Mouse (Mus musculus) heart, postnatal 10 days (tissue): ENCODE results near the gene Lpcat2. TPM values are rescaled to one million over a fixed set of nuclear protein-coding genes. Genes with fewer than 3 reads are reported as not detected.

Experiments used
- DNase-seq, 2 experiments: peaks; one replicate each; pipeline ENCODE4 v3.0.0; 2021
- intact Hi-C: fragments of 180-260 bp; cut with DNase I; formaldehyde crosslinking; loops from one replicate; pipeline ENCODE4 v1.15.1; 2025
- microRNA-seq, 2 experiments: library from miRNA; unstranded; fragments of <30 nt; microRNA quantifications; one replicate each; pipeline ENCODE4 v1.2.0; 2022
- total RNA-seq, 2 experiments: library from RNA; stranded (reverse); gene quantifications; 2 replicates each; pipeline ENCODE4 v1.2.3; 2021

Lpcat2 gene
- total RNA-seq, 2 experiments from 2014 or later = 1.9 to 2.5 TPM

GRCm38 (mm10) chr8:92903488-92904135 lies 48.5 kb downstream of the Lpcat2 start:
- intact Hi-C loops = no loop called here
- peak in 1 of 2 experiments; percentile 10 for DNase-seq

- no peak for DNase-seq
- intact Hi-C loops = no loop called here
Measured at GRCm38 (mm10) chr8:92906553-92906952, 51.4 kb downstream of the Lpcat2 start.

- intact Hi-C loops = no loop called here
- no peak for DNase-seq
Measured at GRCm38 (mm10) chr8:92908448-92908847, 53.3 kb downstream of the Lpcat2 start.

GRCm38 (mm10) chr8:92911477-92911876 lies 56.3 kb downstream of the Lpcat2 start:
- no peak for DNase-seq
- intact Hi-C loops = no loop called here

GRCm38 (mm10) chr8:92913396-92913795 lies 58.3 kb downstream of the Lpcat2 start:
- intact Hi-C loops = no loop called here
- DNase-seq = peak in 1 of 2 experiments; percentile 9

GRCm38 (mm10) chr8:92916082-92916481 lies 60.9 kb downstream of the Lpcat2 start:
- DNase-seq = no peak
- intact Hi-C loops = no loop called here

GRCm38 (mm10) chr8:92921768-92922167 lies 66.6 kb downstream of the Lpcat2 start:
- intact Hi-C loops = no loop called here
- no peak for DNase-seq

- intact Hi-C loops = no loop called here
- no peak for DNase-seq
Measured at GRCm38 (mm10) chr8:92928986-92929385, 73.8 kb downstream of the Lpcat2 start.

GRCm38 (mm10) chr8:92938056-92938455 lies 82.9 kb downstream of the Lpcat2 start:
- intact Hi-C loops = no loop called here

GRCm38 (mm10) chr8:92949071-92949470 lies 93.9 kb downstream of the Lpcat2 start:
- intact Hi-C loops = no loop called here
- DNase-seq = no peak

More at GRCm38 (mm10) chr8:92938056-92938455, 82.9 kb downstream of the Lpcat2 start:
- DNase-seq = no peak

- no peak for DNase-seq
- intact Hi-C loops = no loop called here
Measured at GRCm38 (mm10) chr8:92950639-92951371, 95.7 kb downstream of the Lpcat2 start.

GRCm38 (mm10) chr8:92954044-92954443 lies 98.9 kb downstream of the Lpcat2 start:
- no peak for DNase-seq
- intact Hi-C loops = no loop called here

- intact Hi-C loops = no loop called here
Measured at GRCm38 (mm10) chr8:92959779-92960178, 104.6 kb downstream of the Lpcat2 start, which contains the start of gene Slc6a2. Gene Slc6a2, plus strand, starts transcription at chr8:92960079.

GRCm38 (mm10) chr8:92960451-92960911 lies 105.3 kb downstream of the Lpcat2 start:
- intact Hi-C loops = no loop called here
- peak; percentile 6 to 8 for DNase-seq

More at GRCm38 (mm10) chr8:92959779-92960178, 104.6 kb downstream of the Lpcat2 start, which contains the start of gene Slc6a2:
- no peak for DNase-seq

GRCm38 (mm10) chr8:92961088-92961487 lies 105.9 kb downstream of the Lpcat2 start:
- no peak for DNase-seq
- intact Hi-C loops = no loop called here

GRCm38 (mm10) chr8:92964556-92964955 lies 109.4 kb downstream of the Lpcat2 start:
- DNase-seq = no peak
- intact Hi-C loops = no loop called here

Small RNAs within 50 kb of the gene (microRNA-seq; reads per million reads assigned to microRNA genes)
- gene Gm22151 = 0 reads per million in 2 experiments

Other genes with a start within 250 kb of the Lpcat2 start
- not detected for gene Irx6, start 181.1 kb upstream of the Lpcat2 start, total RNA-seq
- 100 to 1,000 TPM; 187 to 198 TPM for gene Mmp2, start 28.0 kb upstream of the Lpcat2 start, total RNA-seq
- gene Capns2, start 46.1 kb downstream of the Lpcat2 start, total RNA-seq = not detected
- gene Slc6a2, start 104.7 kb downstream of the Lpcat2 start, total RNA-seq = under 1 TPM; 0.10 to 0.12 TPM
- not detected for gene Ces1a, start 192.9 kb downstream of the Lpcat2 start, total RNA-seq
- gene Ces1b, start 224.7 kb downstream of the Lpcat2 start, total RNA-seq = not detected